Mouse (Mus musculus) embryonic fibroblast, embryonic 13.5 days (primary cell): ENCODE data around the gene Gm20388.

Experiments
- CTCF ChIP-seq: IDR thresholded peaks from 2 replicates; pipeline ENCODE4 v1.5.1; 2011; ENCODE audit warnings: mild to moderate bottlenecking, control low read depth, low read length, moderate library complexity, borderline replicate concordance; ENCODE audit not compliant: insufficient read depth
- POLR2A ChIP-seq: IDR thresholded peaks from 2 replicates; pipeline ENCODE4 v1.6.1; 2011; ENCODE audit warnings: low read depth, mild to moderate bottlenecking, control low read depth, low read length, moderate library complexity

GRCm38 (mm10) chr8:121628681-121629080 lies 1718.0 kb downstream of the Gm20388 start:
- TF ChIP-seq CTCF, result no peak
- TF ChIP-seq POLR2A, result no peak
